Mouse (Mus musculus) MEL (cell line): ENCODE data around the gene Mob3a. TPM values are rescaled to one million over a fixed set of nuclear protein-coding genes. Genes with fewer than 3 reads are reported as not detected.

ENCODE experiments used
- DNase-seq: peaks from one replicate; pipeline ENCODE4 v3.0.0; 2011; ENCODE audit warnings: low read depth, low spot score
- H3K27ac ChIP-seq: 2 replicates; pipeline ENCODE4 v1.5.1; 2012; ENCODE audit warnings: low read depth, mild to moderate bottlenecking, control low read depth, low read length, moderate library complexity; ENCODE audit not compliant: control insufficient read depth
- H3K27me3 ChIP-seq, 2 experiments: fragments of 150-350 bp in 1 of 2; sonication (generic) in 1 of 2; 2 replicates each; pipeline ENCODE4 v1.6.1; 2012; ENCODE audit warnings: low read length in 2 of 2, mild to moderate bottlenecking in 2 of 2, improper control_type of control experiment in 1 of 2, moderate library complexity in 1 of 2; ENCODE audit not compliant: insufficient read depth in 2 of 2, control insufficient read depth in 1 of 2
- H3K36me3 ChIP-seq, 2 experiments: 2 replicates each; pipeline ENCODE4 v1.6.1; 2012 to 2014; ENCODE audit warnings: low read length in 2 of 2, improper control_type of control experiment in 1 of 2, inconsistent platforms in 1 of 2, mild to moderate bottlenecking in 1 of 2; ENCODE audit not compliant: insufficient read depth in 2 of 2, control insufficient read depth in 1 of 2
- H3K4me1 ChIP-seq, 2 experiments: fragments of 150-350 bp in 1 of 2; sonication (generic) in 1 of 2; 2 replicates each; pipeline ENCODE4 v1.6.1; 2012; ENCODE audit warnings: low read length in 2 of 2, improper control_type of control experiment in 1 of 2, mild to moderate bottlenecking in 1 of 2; ENCODE audit not compliant: insufficient read depth in 2 of 2, control insufficient read depth in 1 of 2
- H3K4me3 ChIP-seq, 2 experiments: fragments of 150-350 bp in 1 of 2; sonication (generic) in 1 of 2; 2 replicates each; pipeline ENCODE4 v1.5.1; 2012; ENCODE audit warnings: low read depth in 2 of 2, low read length in 2 of 2, mild to moderate bottlenecking in 2 of 2, moderate library complexity in 2 of 2, control low read depth in 1 of 2, improper control_type of control experiment in 1 of 2; ENCODE audit not compliant: control insufficient read depth in 1 of 2, insufficient read depth in 1 of 2
- H3K79me2 ChIP-seq: 2 replicates; pipeline ENCODE4 v1.6.1; 2012; ENCODE audit warnings: mild to moderate bottlenecking, low read length, moderate library complexity; ENCODE audit not compliant: control insufficient read depth, poor library complexity, insufficient read depth
- H3K9ac ChIP-seq: 2 replicates; pipeline ENCODE4 v1.6.1; 2012; ENCODE audit warnings: low read depth, mild to moderate bottlenecking, control low read depth, low read length, moderate library complexity; ENCODE audit not compliant: control insufficient read depth, poor library complexity, severe bottlenecking
- H3K9me3 ChIP-seq: fragments of 150-350 bp; sonication (generic); replicated peaks from 2 replicates; pipeline ENCODE4 v1.6.1; 2012; ENCODE audit warnings: mild to moderate bottlenecking, low read length, improper control_type of control experiment, moderate library complexity; ENCODE audit not compliant: insufficient read depth
- CHD1 ChIP-seq: IDR thresholded peaks from 2 replicates; pipeline ENCODE4 v1.6.1; 2012; ENCODE audit warnings: low read depth, mild to moderate bottlenecking, inconsistent platforms, low read length, improper control_type of control experiment
- CTCF ChIP-seq, 3 experiments: IDR thresholded peaks in 2 of 3; conservative IDR thresholded peaks in 1 of 3; 2 replicates each; pipeline ENCODE4 v1.5.1; 2011 to 2012; ENCODE audit warnings: low read length in 3 of 3, low read depth in 2 of 3, mild to moderate bottlenecking in 2 of 3, improper control_type of control experiment in 1 of 3, inconsistent platforms in 1 of 3, mixed read lengths in 1 of 3, moderate library complexity in 1 of 3; ENCODE audit not compliant: control insufficient read depth in 1 of 3, insufficient read depth in 1 of 3, poor library complexity in 1 of 3, severe bottlenecking in 1 of 3
- GABPA ChIP-seq: IDR thresholded peaks from 2 replicates; pipeline ENCODE4 v1.6.1; 2012; ENCODE audit warnings: low read depth, mild to moderate bottlenecking, inconsistent platforms, low read length, improper control_type of control experiment, moderate library complexity
- HCFC1 ChIP-seq: IDR thresholded peaks from 2 replicates; pipeline ENCODE4 v1.6.1; 2012; ENCODE audit warnings: low read depth, mild to moderate bottlenecking, inconsistent platforms, low read length, improper control_type of control experiment, moderate library complexity
- JUND ChIP-seq: IDR thresholded peaks from 2 replicates; pipeline ENCODE4 v1.6.1; 2011; ENCODE audit warnings: low read depth, mild to moderate bottlenecking, improper control_type of control experiment, low read length
- KAT2A ChIP-seq: conservative IDR thresholded peaks from 2 replicates; pipeline ENCODE4 v1.6.1; 2012; ENCODE audit warnings: low read depth, low read length, improper control_type of control experiment, inconsistent platforms
- MAX ChIP-seq: IDR thresholded peaks from 2 replicates; pipeline ENCODE4 v1.6.1; 2011; ENCODE audit warnings: low read length, improper control_type of control experiment
- MEF2A ChIP-seq: IDR thresholded peaks from 2 replicates; pipeline ENCODE4 v1.6.1; 2014; ENCODE audit warnings: low read depth, mild to moderate bottlenecking, inconsistent platforms, low read length, improper control_type of control experiment; ENCODE audit not compliant: poor library complexity, insufficient replicate concordance, severe bottlenecking; ENCODE audit errors: extremely low read depth
- MXI1 ChIP-seq: IDR thresholded peaks from 2 replicates; pipeline ENCODE4 v1.6.1; 2011; ENCODE audit warnings: mild to moderate bottlenecking, low read depth, low read length, improper control_type of control experiment
- MYC ChIP-seq: IDR thresholded peaks from 2 replicates; pipeline ENCODE4 v1.6.1; 2011; ENCODE audit warnings: low read depth, mild to moderate bottlenecking, low read length, improper control_type of control experiment, moderate library complexity
- RAD21 ChIP-seq: IDR thresholded peaks from 2 replicates; pipeline ENCODE4 v1.6.1; 2011; ENCODE audit warnings: mild to moderate bottlenecking, low read depth, low read length, improper control_type of control experiment
- RCOR1 ChIP-seq: IDR thresholded peaks from 2 replicates; pipeline ENCODE4 v1.6.1; 2012; ENCODE audit warnings: low read depth, mild to moderate bottlenecking, inconsistent platforms, low read length, improper control_type of control experiment
- SIN3A ChIP-seq: IDR thresholded peaks from 2 replicates; pipeline ENCODE4 v1.6.1; 2012; ENCODE audit warnings: low read length, improper control_type of control experiment, inconsistent platforms
- SMC3 ChIP-seq: IDR thresholded peaks from 2 replicates; pipeline ENCODE4 v1.6.1; 2011; ENCODE audit warnings: low read depth, low read length, improper control_type of control experiment
- TBP ChIP-seq: IDR thresholded peaks from 2 replicates; pipeline ENCODE4 v1.8.0; 2011; ENCODE audit warnings: low read depth, low read length, improper control_type of control experiment
- ZC3H11A ChIP-seq: IDR thresholded peaks from 2 replicates; pipeline ENCODE4 v1.6.1; 2012; ENCODE audit warnings: low read depth, mild to moderate bottlenecking, inconsistent platforms, low read length, improper control_type of control experiment
- ZMIZ1 ChIP-seq: IDR thresholded peaks from 2 replicates; pipeline ENCODE4 v1.6.1; 2012; ENCODE audit warnings: low read depth, mild to moderate bottlenecking, inconsistent platforms, low read length, improper control_type of control experiment, moderate library complexity
- ZNF384 ChIP-seq: IDR thresholded peaks from 2 replicates; pipeline ENCODE4 v1.6.1; 2012; ENCODE audit warnings: low read depth, mild to moderate bottlenecking, inconsistent platforms, low read length, improper control_type of control experiment
- polyA plus RNA-seq, 2 experiments: library from polyadenylated mRNA; stranded (reverse) in 1 of 2; unstranded in 1 of 2; fragments of >175 nt in 1 of 2; fragments of >200 nt in 1 of 2; gene quantifications; 2 replicates each; pipeline versions ENCODE4 v1.2.1 to v1.2.4; 2012; ENCODE audit warnings: low replicate concordance in 2 of 2, low read depth in 1 of 2; ENCODE audit not compliant: insufficient read length in 2 of 2, insufficient read depth in 1 of 2, missing spikeins in 1 of 2
- total RNA-seq: library from RNA; depleted of rRNA; stranded (reverse); fragments of 300-350 nt; gene quantifications from 2 replicates; pipeline ENCODE4 v1.2.3, GENCODE M21; 2012

Mob3a gene
- total and polyA plus RNA-seq, 3 experiments: 38.3 to 63.4 TPM; not detected in 1

- TF ChIP-seq SMC3 (peak; percentile 68), ZMIZ1 (no peak), KAT2A (no peak), ZC3H11A (peak; percentile 76), ZNF384 (0 out of 2 replicates have a peak, but pooled peaks have one; percentile 26), JUND (no peak), CHD1 (0 out of 2 replicates have a peak, but pooled peaks have one; percentile 11), MEF2A (peak; percentile 94; the same call in 1 of the 2 replicates), MYC (0 out of 2 replicates have a peak, but pooled peaks have one; percentile 18), CTCF (IDR thresholded peaks at IDR 0.05 in 2 of 3, conservative IDR thresholded peaks at IDR 0.05 in 1 of 3; ENCODE audit: control insufficient read depth in 1 of 3, insufficient read depth in 1 of 3, low read depth in 2 of 3, low read length in 3 of 3, poor library complexity in 1 of 3, severe bottlenecking in 1 of 3) (peak; percentile 51 to 71 (median 53)), GABPA (no peak), MAX (0 out of 2 replicates have a peak, but pooled peaks have one; percentile 23), RAD21 (peak; percentile 78), SIN3A (peak; percentile 75; the same call in 1 of the 2 replicates), RCOR1 (0 out of 2 replicates have a peak, but pooled peaks have one; percentile 11), TBP (0 out of 2 replicates have a peak, but pooled peaks have one; percentile 40)
- DNase-seq: peak; percentile 87
- no peaks in the 10 kb centered on the region for H3K27me3 ChIP-seq
- peak overlapping the region; percentile 52 for H3K27ac ChIP-seq
- peaks cover 13% of the 10 kb centered on the region for H3K79me2 ChIP-seq
- H3K9me3 ChIP-seq: no peaks in the 10 kb centered on the region
- peaks cover 0 to 12% of the 10 kb centered on the region in 2 experiments; a peak in 2 of 4 replicates for H3K36me3 ChIP-seq
- H3K9ac ChIP-seq: peak overlapping the region; percentile 53
- peak overlapping the region; percentile 62 for H3K4me3 ChIP-seq
- H3K4me1 ChIP-seq: peaks cover 5 to 29% of the 10 kb centered on the region in 2 experiments
Observed at GRCm38 (mm10) chr10:80751188-80751832, 49.5 kb upstream of the Mob3a start.

- H3K27ac ChIP-seq: no peak overlapping the region
- TF ChIP-seq HCFC1 (0 out of 2 replicates have a peak, but pooled peaks have one; percentile 21), MEF2A (no peak), KAT2A (no peak), SIN3A (peak; percentile 99), MXI1 (peak; percentile 89)
- TF ChIP-seq, all 39 proteins: peak for 3
- DNase-seq: peak; percentile 88
- Histone ChIP-seq H3K4me1 (peaks cover 2 to 23% of the 10 kb centered on the region in 2 experiments; a peak in 3 of 4 replicates), H3K9me3 (no peaks in the 10 kb centered on the region), H3K79me2 (no peaks in the 10 kb centered on the region), H3K27me3 (no peaks in the 10 kb centered on the region), H3K36me3 (peaks cover 0 to 8% of the 10 kb centered on the region in 2 experiments; a peak in 2 of 4 replicates), H3K9ac (no peak overlapping the region), H3K4me3 (no peak overlapping the region)
Observed at GRCm38 (mm10) chr10:80748609-80749008, 46.8 kb upstream of the Mob3a start.
